Mouse (Mus musculus) central nervous system, embryonic 14 days (tissue): ENCODE data around the gene Cfdp1. TPM values are rescaled to one million over a fixed set of nuclear protein-coding genes. Genes with fewer than 3 reads are reported as not detected.

ENCODE experiments used
- polyA plus RNA-seq: library from polyadenylated mRNA; depleted of rRNA; stranded (reverse); fragments of >200 nt; gene quantifications from 2 replicates; pipeline ENCODE4 v1.2.3, GENCODE M21; 2012; rRNA removed

The Cfdp1 gene
- 123 and 125 TPM in 2 replicates for polyA plus RNA-seq

GRCm38 (mm10) chr8:111853861-111854501 is at the start of gene Cfdp1:
Cfdp1 (minus strand) TSS chr8:111854291.

GRCm38 (mm10) chr8:111876355-111876948 is 22.4 kb upstream of the Cfdp1 start, which contains the start of gene Tmem170:
Tmem170 (minus strand) TSS chr8:111876750.

GRCm38 (mm10) chr8:111743792-111744696 is 110.0 kb downstream of the Cfdp1 start, which contains the start of gene Bcar1:
Bcar1 (minus strand) TSS chr8:111743809.

Other genes with a start within 250 kb of the Cfdp1 start
- 0.60 and 0.88 TPM in 2 replicates for gene Ldhd, start 223.9 kb downstream of the Cfdp1 start, polyA plus RNA-seq
- 24.1 and 26.2 TPM in 2 replicates for gene Zfp1, start 210.9 kb downstream of the Cfdp1 start, polyA plus RNA-seq
- 0.09 and 0.11 TPM in 2 replicates for gene Ctrb1, start 163.3 kb downstream of the Cfdp1 start, polyA plus RNA-seq
- gene Bcar1, start 110.5 kb downstream of the Cfdp1 start, polyA plus RNA-seq, result 83.0 and 93.6 TPM in 2 replicates
- gene Tmem170, start 22.5 kb upstream of the Cfdp1 start, polyA plus RNA-seq, result 3.4 and 4.0 TPM in 2 replicates
- gene Chst5, start 56.2 kb upstream of the Cfdp1 start, polyA plus RNA-seq, result 2.2 and 3.4 TPM in 2 replicates
- 13.6 and 14.6 TPM in 2 replicates for gene Tmem231, start 79.6 kb upstream of the Cfdp1 start, polyA plus RNA-seq
- gene Gabarapl2, start 86.4 kb upstream of the Cfdp1 start, polyA plus RNA-seq, result 128 and 145 TPM in 2 replicates
- 11.2 and 12.0 TPM in 2 replicates for gene Adat1, start 138.0 kb upstream of the Cfdp1 start, polyA plus RNA-seq
- gene Kars, start 157.0 kb upstream of the Cfdp1 start, polyA plus RNA-seq, result 111 and 113 TPM in 2 replicates
- 31.7 and 33.6 TPM in 2 replicates for gene Terf2ip, start 157.1 kb upstream of the Cfdp1 start, polyA plus RNA-seq
- gene Gm6793, start 160.7 kb upstream of the Cfdp1 start, polyA plus RNA-seq, result 0.14 and 0.23 TPM in 2 replicates